Mouse (Mus musculus) MEL-GATA-1-ER (cell line): ENCODE data around the gene Sfrp2.
A peak's percentile ranks its signal among the peaks of the same experiment; 100 is the strongest.

Source experiments
- DNase-seq: peaks from one replicate; pipeline ENCODE4 v3.0.0-alpha.2; 2012; ENCODE audit warnings: low read depth; ENCODE audit errors: extremely low read depth

Gene Sfrp2

DNA sequence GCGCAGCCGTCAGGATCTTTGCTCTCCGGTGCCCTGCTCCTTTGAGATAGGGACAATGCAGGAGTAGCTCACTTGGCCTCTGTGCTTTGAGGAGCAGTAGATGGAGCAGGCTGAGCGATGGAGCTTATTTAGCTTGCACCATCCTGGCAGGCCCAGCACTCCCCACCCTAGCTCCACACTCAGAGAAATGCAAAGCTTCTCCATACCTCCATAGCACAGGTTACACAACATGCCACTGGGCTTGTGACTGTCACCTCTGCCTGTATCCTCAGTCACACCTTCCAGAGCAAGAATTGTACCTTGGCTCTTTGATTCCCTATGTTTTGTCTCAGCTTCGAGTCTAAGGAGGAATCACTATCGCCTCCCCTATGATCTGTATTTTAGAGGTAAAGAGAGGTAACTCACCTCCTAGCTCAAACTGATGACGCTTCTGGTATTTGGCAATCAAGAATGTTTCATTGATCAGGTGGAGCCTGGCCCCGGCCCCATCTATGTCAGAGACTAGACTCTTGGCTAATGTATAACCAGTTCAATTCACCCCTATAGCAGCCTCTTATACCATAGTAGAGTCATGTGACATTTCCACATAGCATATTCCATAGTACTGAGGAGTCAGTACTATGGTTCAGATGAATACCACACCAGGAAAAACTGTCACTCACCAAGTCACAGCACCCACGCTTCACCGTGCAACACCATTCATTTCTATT is 5.2 kb downstream of the Sfrp2 start:
- DNase-seq = no peak

DNA sequence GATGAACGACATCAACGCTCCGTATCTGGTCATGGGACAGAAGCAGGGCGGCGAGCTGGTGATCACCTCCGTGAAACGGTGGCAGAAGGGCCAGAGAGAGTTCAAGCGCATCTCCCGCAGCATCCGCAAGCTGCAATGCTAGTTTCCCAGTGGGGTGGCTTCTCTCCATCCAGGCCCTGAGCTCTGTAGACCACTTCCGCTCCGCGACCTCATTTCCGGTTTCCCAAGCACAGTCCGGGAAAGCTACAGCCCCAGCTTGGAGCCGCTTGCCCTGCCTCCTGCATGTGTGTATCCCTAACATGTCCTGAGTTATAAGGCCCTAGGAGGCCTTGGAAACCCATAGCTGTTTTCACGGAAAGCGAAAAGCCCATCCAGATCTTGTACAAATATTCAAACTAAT is 7.2 kb downstream of the Sfrp2 start:
- no peak for DNase-seq

DNA sequence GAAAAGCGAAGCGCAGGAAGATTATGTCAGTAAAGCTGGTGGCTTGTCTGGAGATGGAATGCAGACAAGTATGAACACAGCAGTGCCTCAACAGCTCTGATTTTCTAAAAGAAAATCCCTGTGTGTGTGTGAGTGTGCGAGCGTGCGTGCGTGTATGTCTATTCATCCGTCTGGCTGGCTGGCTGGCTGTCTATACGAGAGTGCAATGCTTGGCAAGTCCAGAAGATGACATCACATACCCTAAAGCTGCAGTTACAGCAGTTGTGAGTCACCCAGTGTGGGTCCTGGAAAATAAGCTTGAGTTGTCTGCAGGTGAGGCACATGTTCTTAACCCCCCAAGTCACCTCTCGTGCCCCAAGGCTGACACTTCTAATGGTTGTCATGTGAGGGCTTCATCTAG is 9.3 kb downstream of the Sfrp2 start:
- no peak for DNase-seq

DNA sequence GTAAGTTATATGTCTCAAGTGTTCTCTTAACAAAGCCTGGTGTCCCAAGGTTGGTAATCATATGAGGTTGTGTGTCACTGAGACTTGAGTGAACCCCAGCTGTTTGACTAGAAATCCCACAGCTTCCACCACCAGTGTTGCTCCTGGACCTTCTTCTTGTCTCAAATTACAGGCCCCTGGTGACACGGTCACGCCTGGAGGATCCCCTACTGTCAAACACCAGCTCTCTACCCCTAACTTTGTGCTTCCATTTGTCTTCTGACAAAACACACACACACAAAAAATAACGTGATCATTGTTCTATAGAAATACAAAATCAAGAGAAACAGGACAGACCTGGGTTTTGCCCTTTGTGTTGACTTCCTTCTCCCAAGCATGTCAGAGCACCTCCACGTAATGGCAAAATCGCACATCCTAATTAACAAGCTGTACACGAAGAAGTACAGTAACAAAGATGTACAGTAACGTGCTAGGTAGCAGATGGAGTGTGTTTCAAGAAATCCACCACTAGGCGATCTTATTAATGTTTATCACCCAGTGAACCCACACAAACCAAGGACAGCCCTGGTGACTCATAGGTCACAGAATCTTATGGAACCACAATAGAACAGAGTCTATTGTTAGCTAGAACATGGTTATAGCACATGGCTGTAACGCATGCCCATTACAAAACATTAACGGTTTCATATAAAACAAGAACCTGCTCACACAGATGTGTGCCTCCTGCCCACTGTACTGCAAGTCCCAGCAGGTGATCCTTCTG is 15.5 kb downstream of the Sfrp2 start:
- no peak for DNase-seq

DNA sequence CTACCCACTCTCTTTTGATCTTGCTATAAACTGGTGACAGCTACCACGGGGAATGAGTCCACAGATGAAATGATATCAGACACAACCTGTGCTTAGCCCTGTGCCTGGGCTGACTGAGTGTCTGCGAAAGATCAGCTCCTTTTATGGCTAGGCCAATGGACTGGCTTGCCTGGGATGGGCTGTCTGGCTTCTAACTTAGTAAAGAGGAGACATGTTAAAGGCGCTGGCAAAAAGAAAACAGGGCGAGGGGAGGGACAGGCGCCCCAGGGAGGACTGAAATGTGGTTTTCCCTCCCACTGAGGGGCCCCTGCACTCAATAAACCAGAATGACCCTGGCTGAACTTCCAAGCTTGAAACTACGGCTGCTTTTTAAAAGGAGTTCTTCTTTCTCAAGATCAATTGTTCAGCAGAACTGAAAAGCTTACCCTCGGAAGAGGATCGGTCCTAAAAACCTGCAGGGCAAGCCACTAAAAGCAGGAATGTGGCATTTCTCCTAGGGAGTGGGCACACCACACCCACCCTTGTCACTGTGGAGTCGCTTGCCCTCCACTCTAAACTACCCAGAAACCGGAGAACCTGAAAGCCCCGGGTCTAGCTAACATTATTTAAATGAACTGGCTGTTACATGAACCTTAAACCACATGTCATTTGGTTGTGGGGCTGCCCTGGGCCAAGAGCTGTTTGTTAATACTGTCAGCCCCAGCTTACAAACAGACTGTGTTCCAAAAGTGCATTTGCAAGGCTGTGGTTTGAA is 17.8 kb downstream of the Sfrp2 start:
- DNase-seq = no peak

DNA sequence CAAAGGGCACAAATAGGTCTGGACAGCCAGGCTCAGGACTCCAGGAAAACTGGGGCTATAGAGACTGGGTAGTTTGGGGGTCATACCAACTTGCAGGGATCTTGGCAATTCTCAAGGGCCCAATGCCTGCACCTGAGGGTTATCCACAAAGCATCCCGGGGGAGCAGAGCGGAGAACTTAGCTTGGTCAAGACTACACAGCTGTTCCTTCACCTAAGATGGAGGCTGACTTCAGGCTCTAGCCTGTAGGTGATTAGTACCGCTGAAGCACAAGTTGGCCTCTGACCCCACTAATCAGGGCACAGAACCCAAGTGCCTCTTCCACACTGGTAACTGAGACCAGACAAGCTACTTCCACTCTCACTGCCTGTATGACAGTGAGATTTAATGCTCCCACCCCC is 18.6 kb downstream of the Sfrp2 start:
- DNase-seq = no peak

DNA sequence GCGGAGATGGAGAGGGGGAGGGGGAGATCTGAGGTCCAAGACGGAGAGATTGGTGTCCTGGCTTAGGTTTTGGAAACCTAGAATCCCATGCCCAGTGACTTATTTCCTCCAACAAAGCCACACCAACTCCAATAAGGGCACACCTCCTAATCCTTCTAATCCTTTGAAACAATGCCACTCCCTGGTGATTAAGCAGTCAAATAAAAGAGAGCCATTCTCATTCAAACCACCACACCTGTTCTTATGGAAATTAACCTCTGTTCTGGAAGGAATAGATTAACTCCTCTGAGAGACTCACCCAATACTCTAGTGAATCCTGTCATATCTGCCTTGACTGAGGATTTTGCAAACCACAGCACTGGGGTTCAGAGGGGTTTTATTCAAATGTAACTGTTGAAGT is 21.0 kb downstream of the Sfrp2 start:
- DNase-seq = no peak

DNA sequence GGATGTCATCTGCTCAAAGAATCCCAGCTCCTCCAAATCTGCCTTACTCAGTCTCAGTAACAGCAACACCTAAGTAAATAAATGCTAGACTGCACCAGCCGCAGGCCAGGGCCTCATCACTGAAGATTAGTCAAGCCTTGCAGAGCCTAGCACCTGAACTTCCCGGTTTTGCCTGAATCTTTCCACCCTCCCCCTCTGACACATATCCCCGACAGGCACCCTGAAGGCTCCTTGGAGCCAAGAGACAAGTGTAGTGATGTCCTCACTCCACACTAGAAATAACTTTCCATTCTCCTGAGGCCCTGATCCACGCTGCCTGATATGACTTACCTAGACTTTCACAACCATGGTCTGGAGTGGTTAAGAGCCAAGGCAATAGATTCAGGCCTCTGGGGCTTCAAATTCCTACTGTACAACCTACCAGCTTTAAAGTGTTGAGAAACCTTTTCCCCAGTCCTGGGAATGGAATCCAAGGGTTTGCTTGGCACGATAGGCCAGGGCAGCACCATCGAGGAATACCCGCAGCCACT is 21.7 kb downstream of the Sfrp2 start:
- DNase-seq = no peak

DNA sequence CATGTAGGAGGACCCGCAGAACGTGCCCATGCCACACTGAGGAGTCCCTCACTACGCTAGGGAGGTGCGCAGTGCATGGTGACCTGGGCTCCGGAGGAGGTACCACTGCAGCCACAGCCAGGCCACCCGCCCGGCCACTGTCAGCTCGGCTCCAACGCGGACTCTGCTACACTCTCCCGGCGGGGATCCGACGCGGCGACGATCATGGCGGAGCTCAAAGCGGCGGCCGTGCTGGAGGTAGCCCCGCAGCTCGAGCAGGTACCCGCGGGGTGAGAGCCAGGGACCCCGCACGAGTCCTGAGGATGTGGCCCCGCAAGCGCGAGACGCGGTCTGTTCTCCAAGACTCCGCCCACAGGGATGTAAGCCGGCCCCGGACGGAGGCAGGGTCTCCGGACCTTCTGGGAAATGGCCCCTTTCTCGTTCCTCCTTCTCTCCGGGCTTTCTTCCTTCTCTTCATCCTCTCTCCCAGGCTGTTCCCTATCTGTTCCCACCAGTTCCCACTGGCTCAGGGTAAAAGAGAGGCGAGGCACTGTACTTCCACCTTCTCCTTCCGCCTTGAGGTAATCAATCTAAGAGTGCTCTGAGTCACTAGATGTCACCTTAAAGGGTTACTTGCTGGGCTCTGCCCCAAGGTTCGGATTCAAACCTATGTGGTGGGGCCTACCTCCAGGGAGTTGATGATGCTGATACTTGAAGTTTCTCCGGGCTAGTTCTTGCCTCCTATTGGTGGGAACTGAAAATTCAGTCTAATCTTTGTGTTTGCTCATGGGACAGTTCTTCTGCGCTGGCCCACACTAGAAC is 23.7 kb downstream of the Sfrp2 start:
- no peak for DNase-seq

DNA sequence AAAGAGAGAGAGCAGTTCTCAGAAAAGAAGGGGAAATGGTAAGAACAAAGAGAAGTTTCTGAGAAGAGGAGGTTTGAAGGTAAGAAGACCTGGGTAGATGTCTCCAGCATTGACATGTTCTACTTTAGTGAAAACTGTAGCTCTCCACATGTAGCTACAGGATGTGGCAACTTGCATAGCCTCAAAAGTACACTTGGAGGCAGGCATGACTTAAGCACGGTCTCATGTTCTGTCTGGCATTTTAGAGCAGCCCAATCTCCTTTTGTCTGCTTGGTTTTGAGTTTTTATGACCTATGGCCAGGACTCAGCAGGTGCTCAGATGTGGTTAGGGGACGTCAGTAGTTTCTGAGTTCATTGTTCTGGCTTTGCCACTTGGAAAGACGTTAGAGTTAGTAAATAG is 25.3 kb downstream of the Sfrp2 start:
- DNase-seq = no peak

DNA sequence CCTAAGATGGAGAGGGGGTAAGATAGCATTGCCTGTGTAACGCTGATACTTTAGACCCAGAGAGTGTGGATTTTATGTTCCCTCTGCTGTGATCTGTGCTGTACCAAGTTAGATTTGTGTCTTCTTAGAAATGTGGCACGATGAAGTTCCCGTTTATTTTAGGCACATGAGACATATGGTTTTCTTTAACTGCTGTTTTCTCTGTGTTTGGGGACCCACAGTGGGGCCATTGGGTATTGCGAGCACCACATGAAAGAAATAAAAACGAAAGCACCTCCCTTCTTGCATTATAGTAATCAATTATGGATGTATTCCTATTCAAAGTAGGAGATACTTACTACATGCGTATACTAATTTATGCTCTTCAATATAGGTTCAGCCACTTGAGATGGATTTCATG is 31.0 kb downstream of the Sfrp2 start:
- DNase-seq = no peak

DNA sequence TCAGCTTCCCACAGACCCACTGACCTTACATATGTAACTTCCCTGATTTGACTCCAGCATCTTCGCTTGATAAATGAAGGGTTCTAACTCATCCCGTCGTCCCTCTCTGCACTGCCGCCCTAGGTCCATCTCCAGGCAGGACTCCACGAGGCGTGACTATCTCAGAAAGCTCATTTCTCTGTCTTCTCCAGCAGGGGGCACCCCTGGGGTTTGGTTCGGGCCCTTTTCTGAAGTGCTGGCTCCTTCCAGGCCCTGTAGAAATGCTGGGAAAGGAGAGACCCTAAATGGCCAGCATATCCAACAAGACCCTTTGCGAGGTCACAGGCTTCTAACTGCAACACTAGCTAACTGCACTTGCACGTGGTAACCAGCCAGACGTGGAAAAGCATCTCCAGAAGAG is 31.7 kb downstream of the Sfrp2 start:
- DNase-seq = peak; percentile 50

DNA sequence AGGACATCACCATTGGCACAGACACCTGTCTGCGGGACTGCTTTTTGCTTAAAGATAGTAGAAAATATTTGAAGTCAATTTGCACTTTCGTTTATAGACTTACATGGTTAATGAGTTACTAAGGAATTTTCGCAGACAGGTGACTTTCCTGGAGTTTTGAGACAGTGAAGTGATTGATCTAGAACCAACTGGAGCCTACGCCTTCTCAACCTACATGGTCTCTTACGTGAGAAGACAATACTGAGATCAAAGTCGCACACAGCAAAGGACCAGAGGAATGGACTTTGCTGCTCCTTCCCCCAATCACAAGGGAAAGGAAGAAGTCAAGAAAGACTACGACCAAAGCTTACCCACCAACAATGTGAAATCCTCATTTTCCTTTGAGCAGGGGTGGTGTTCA is 33.4 kb downstream of the Sfrp2 start:
- DNase-seq = no peak

DNA sequence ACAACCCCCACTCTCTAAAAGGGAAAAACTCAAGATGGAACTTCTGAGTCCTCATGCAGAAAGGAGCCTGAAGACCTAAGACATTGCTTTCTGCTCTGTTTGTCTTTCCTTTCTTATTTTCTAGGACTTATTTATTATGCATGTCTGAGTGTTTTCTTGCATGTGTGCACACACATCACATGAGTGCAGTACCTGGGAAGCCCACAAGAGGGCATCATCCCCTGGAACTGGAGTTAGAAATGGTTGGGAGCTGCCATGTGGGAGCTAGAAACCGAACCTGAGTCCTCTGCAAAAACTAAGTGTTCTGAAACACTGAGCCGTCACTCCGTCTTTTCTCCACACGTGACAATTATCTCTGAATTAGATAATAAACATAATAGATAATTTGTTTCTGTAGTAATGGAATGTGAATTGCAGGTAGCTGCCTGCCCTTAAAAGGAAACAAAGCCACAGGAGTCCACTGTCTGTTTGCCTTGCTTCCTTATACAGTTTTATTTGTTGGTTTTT is 35.6 kb downstream of the Sfrp2 start:
- no peak for DNase-seq

DNA sequence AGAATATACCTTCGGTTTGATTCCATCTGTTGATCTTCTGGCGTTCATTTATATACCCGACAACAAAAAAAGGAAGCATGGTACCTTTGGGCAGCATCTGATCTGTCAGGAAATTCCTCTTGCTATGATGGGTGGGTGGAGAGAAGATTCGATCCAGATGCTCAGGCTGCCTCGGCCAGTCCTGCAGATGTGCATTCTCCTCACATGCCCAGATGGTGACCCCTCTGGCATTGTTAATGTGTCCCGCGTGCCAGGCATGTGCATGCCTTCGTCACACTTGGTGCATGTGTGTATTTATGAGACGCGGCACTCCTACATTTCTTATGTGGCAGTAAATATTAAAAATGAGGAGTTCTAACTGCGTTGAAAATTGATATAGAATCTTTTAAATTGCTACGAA is 42.4 kb downstream of the Sfrp2 start:
- no peak for DNase-seq

DNA sequence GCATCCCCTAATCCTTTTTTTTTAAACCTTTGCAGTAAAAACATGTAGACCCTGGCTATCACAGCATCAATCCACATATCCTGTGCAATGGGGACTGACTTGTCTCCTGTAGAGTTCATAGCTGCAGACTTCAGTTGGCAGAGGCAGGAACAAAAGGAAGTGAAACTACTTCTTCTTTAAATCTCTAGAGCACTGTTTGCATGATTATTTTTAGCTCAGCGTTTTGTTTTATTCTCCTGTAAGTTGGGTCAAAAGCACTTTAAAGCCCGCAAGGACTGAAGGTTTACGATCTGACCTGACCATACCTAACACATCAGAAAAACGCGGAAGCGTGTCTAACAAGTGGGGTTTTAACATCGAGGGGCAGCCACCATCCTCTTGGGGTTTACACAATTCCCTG is 45.9 kb downstream of the Sfrp2 start:
- DNase-seq = no peak

DNA sequence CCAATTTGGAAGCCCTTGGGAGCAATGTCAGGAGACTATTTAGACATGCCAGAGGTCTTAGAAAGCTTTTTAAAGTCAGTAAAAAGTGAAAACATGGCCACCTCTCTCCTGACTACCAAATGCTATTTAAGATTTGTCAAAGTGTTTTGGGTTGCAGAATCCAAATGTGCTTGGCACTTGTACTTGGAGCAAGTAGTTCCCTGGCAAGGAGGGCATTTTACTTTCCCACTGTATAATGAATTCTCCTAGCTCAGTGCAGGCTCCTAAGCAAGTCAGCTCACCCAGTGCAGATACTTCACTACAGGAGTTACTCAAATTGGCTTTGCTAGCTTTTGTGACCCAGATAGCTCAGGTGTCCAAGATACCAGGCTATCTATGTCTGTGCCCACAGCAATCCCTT is 46.7 kb downstream of the Sfrp2 start:
- no peak for DNase-seq

DNA sequence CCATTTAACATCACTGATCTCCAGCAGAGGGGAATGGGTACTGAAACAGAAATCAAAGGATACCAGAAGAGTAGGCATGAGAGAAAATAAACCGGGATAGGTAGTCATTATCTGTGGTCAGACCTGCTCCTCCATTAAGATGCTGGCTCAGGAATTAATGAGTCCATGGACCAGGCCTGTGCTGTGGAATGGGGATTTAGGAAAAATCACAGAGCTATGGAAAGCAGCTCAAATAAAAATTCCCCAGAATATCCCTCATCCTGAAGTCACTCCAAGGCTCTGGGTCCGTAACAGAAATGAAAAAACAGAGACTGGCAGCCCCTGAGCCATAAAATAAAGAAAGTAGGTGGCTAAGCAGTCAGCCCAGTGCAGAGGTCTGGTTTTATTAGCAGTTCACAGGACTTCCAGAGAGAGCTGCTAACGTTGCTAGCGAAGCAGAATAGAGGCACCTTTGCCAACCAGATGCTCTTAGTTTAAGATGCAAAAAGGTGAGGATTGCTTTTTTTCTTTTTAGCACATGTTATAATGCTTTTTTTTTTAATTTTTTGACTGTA is 50.3 kb downstream of the Sfrp2 start:
- no peak for DNase-seq

DNA sequence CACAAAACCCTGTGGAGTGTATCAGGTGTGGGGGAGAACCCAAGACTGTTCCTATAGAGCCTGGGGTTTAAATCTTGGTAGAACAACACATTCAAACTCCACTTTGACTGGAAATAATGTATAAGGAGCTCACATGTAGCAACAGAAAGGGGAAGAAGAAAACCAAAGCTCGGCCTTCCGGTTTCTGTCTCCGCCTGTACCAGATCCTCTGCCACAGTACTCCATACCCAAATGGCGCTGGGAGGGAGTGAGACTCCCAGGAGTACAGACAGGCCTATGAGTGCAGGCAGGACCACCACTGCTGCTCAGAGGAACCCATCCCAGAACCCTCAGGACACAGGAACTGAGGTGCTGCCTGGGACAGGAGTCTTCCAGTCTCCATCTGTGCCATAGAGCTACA is 57.7 kb downstream of the Sfrp2 start:
- no peak for DNase-seq
